Mouse (Mus musculus) embryonic fibroblast, embryonic 13.5 days (primary cell): ENCODE measurements around the gene Coil.

Source experiments
- CTCF ChIP-seq: IDR thresholded peaks from 2 replicates; pipeline ENCODE4 v1.5.1; 2011; ENCODE audit warnings: mild to moderate bottlenecking, control low read depth, low read length, moderate library complexity, borderline replicate concordance; ENCODE audit not compliant: insufficient read depth
- POLR2A ChIP-seq: IDR thresholded peaks from 2 replicates; pipeline ENCODE4 v1.6.1; 2011; ENCODE audit warnings: low read depth, mild to moderate bottlenecking, control low read depth, low read length, moderate library complexity

DNA sequence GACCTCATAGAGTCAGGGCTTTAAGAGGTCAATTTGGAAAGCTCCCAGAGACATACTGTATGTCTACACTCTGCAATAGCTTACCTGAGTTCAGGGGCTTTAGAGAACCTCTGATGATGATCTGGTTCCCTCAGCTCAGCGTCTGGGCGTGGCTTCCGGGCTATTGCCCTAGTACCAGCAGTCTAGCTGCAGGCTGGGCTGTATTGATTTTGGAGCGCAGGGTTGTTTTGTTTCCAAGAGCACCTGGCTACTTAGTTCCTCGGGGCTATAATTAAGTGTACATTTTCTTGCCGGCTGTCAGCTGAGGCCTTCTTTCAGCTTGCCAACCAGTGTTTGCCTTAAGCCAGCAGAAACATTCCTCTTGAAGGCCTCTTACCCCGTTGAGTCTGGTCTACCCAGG, 39.4 kb downstream of the Coil start:
- TF ChIP-seq POLR2A = no peak
- TF ChIP-seq CTCF = no peak
